Mouse (Mus musculus) midbrain, embryonic 11.5 days (tissue): Measurements from ENCODE around the gene Emp3. TPM values are rescaled to one million over a fixed set of nuclear protein-coding genes. Genes with fewer than 3 reads are reported as not detected.
"Not testable (repeated sequence)": the region's sequence is repeated elsewhere in the genome, so short reads cannot be mapped to it uniquely, and the experiment has no call there.

Source experiments
- ATAC-seq: fragments of 200-750 bp; cut with Nextera tagmentation; 2 replicates; pipeline ENCODE4 v1.8.0; 2017; ENCODE audit warnings: moderate TSS enrichment, moderate library complexity; ENCODE audit not compliant: low FRiP score
- DNase-seq: peaks from one replicate; pipeline ENCODE4 v3.0.0; 2015; ENCODE audit warnings: low spot score; ENCODE audit errors: missing footprints
- H3K27ac ChIP-seq: fragments of 300-500 bp; sonication (generic); 2 replicates; pipeline ENCODE4 v1.5.1; 2014; ENCODE audit warnings: low read depth, low read length
- H3K27me3 ChIP-seq: fragments of 300-500 bp; sonication (generic); 2 replicates; pipeline ENCODE4 v1.6.1; 2014; ENCODE audit warnings: mild to moderate bottlenecking, low read length, moderate library complexity, mixed read lengths; ENCODE audit not compliant: control insufficient read depth, insufficient read depth
- H3K36me3 ChIP-seq: fragments of 300-500 bp; sonication (generic); 2 replicates; pipeline ENCODE4 v1.6.1; 2014; ENCODE audit warnings: mild to moderate bottlenecking, low read length, moderate library complexity, mixed read lengths; ENCODE audit not compliant: control insufficient read depth, insufficient read depth
- H3K4me1 ChIP-seq: fragments of 300-500 bp; sonication (generic); 2 replicates; pipeline ENCODE4 v1.6.1; 2014; ENCODE audit warnings: low read length; ENCODE audit not compliant: control insufficient read depth, insufficient read depth
- H3K4me2 ChIP-seq: fragments of 300-500 bp; sonication (generic); 2 replicates; pipeline ENCODE4 v1.6.1; 2014; ENCODE audit warnings: mild to moderate bottlenecking, moderate library complexity
- H3K4me3 ChIP-seq: fragments of 300-500 bp; sonication (generic); 2 replicates; pipeline ENCODE4 v1.5.1; 2014; ENCODE audit warnings: low read depth, low read length
- H3K9ac ChIP-seq: fragments of 300-500 bp; sonication (generic); 2 replicates; pipeline ENCODE4 v1.6.1; 2014; ENCODE audit warnings: low read length
- H3K9me3 ChIP-seq: fragments of 300-500 bp; sonication (generic); 2 replicates; pipeline ENCODE4 v1.6.1; 2016; ENCODE audit warnings: low read length; ENCODE audit not compliant: control insufficient read depth
- WGBS: fragments of 180-500 bp; shearing (Covaris S2); extraction: QIAGEN DNeasy Blood & Tissue Kit; methylation state at CpG from one replicate; pipeline ENCODE4 v1.1.7; 2014; 5-methylcytosine and 5-hydroxymethylcytosine counted together
- polyA plus RNA-seq: library from polyadenylated mRNA; unstranded; fragments of >200 nt; fragmentation: Nextera tagmentation; extraction: Ambion mirVana; gene quantifications from 2 replicates; pipeline ENCODE4 v1.2.1, GENCODE M21; 2014

Gene Emp3
- polyA plus RNA-seq, 1 experiment from 2014 or later = 27.2 TPM

DNA sequence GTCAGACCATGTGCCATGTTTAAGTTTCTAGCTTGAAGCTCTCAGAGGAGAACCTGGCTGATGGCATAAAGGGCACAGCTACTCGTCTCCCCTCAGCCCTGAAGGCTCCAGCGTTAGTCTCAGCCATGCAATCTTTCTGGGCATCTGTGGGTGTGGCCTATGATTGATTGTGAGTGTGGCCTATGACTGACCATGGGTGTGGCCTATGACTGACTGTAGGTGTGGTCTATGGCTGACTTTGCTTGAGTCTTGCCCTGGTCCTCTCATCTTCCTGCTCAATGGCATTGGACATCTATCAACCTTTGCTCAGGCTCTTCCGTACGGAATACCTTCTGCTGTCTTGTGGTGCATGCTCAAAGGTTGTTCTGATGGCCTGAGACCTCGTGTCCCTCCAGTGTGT, 19.6 kb downstream of the Emp3 start:
- H3K4me3 ChIP-seq = no peak overlapping the region
- no peaks in the 10 kb centered on the region for H3K36me3 ChIP-seq
- no peak for DNase-seq
- no peak overlapping the region for H3K4me2 ChIP-seq
- H3K27me3 ChIP-seq = no peaks in the 10 kb centered on the region
- peaks cover 10% of the 10 kb centered on the region; the same call in 1 of the 2 replicates for H3K4me1 ChIP-seq
- H3K9me3 ChIP-seq = no peaks in the 10 kb centered on the region
- WGBS = 61% methylated on average over 5 of the region's 5 CpGs
- no peak overlapping the region for H3K27ac ChIP-seq
- H3K9ac ChIP-seq = no peak overlapping the region
- no peak for ATAC-seq

DNA sequence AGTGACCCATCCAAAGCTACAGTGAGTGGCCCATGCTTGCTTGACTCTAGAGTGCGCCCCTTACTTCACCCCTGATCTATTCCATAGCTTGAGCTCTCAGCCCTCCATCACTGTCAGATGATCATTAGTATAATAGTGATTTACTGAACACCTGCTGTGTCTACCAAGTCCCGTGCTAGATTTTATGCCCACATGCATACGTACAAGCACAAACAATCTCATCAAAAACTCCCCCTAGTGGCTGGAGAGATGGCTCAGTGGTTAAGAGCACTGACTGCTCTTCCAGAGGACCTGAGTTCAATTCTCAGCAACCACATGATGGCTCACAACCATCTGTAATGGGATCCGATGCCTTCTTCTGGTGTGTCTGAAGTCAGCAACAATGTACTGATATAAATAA, 23.1 kb downstream of the Emp3 start:
- H3K9me3 ChIP-seq, H3K4me3 ChIP-seq, H3K27me3 ChIP-seq, H3K36me3 ChIP-seq, H3K4me1 ChIP-seq, ATAC-seq, DNase-seq, H3K9ac ChIP-seq, H3K4me2 ChIP-seq, H3K27ac ChIP-seq: not testable (repeated sequence)
- 64% methylated on average over 4 of the region's 4 CpGs for WGBS

DNA sequence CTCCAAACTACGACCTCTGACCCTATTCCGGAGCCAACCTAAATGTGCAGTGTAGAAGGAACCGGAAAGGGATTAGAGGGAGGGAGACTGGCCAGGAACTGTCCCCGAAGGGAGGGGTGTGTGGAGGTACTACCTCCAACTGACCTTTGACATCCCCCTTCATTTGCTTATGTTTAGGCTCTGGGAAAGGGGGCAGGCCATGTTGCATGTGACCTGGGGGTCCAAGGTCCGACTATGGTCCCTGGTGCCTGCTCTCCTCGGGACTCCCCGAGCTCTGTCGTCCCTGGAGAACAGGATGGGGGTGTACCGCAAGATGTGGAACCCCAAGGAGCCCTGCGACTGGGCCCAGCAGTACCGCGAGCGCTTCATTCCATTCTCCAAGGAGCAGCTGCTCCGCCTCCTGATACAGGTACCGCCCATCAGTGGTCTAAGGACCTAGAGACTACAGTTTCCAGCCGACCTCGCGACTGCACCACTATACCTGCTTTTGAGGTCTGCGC, 23.9 kb downstream of the Emp3 start:
- Histone ChIP-seq H3K4me3 (peak overlapping the region; percentile 38), H3K4me2 (peak overlapping the region; percentile 70), H3K9ac (peak overlapping the region; percentile 65), H3K27ac (peak overlapping the region; percentile 15; the same call in 1 of the 2 replicates), H3K9me3 (no peaks in the 10 kb centered on the region), H3K27me3 (no peaks in the 10 kb centered on the region), H3K36me3 (no peaks in the 10 kb centered on the region), H3K4me1 (peaks cover 10% of the 10 kb centered on the region; the same call in 1 of the 2 replicates)
- ATAC-seq = peak; percentile 73
- WGBS = 1% methylated on average over 19 of the region's 19 CpGs
- DNase-seq = peak; percentile 92

DNA sequence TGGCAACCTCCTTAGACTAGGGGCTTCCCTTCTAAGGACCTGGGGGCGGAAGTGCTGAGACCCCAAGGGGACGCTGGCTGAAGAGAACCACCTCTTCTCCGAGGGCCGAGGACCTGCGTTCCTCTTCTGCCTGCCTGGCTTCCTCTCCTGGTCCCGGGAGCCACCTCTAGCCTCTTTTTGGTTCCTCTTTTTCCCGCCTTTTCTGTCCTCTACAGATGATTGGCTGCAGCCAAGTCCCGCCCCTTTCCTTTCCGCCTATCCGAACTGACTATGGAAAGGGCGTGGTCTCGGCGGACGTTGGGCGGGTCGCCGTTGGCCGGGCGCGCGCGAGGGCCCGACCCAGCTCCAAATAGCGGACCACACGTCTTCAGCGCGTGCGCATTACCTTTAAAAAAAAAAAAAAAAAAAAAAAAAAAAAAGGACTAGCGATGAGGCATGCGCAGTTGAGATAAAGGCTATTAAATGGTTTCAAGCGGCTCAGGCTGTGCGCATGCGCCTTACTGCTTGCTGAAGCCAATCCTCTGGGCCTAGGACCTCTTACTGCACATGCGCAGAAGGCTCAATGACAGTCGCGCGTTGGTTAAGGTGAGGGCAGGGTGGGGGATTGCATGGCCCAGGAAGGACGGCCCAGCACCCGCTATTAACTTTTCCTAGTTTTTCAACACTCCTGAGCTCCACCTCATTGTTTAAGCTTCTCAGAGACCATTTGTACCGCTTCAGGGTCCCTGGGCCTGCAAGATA, 24.5 kb downstream of the Emp3 start, which contains the start of the genes Syngr4 and Tmem143:
Syngr4 (minus strand) TSS at position 198 of the 741 bp plus-strand sequence.
Tmem143 (plus strand) TSS at position 425 of the 741 bp plus-strand sequence.
- ATAC-seq = peak; percentile 90
- H3K27ac ChIP-seq = peak within 1 kb of the TSS; percentile 15; the same call in 1 of the 2 replicates
- no peaks in the 10 kb centered on the region for H3K27me3 ChIP-seq
- H3K36me3 ChIP-seq = no peaks in the 10 kb centered on the region
- H3K9ac ChIP-seq = peak within 1 kb of the TSS; percentile 65
- H3K9me3 ChIP-seq = no peaks in the 10 kb centered on the region
- under 1% methylated on average over 40 of the region's 40 CpGs for WGBS
- peak; percentile 99 for DNase-seq
- peaks cover 10% of the 10 kb centered on the region; the same call in 1 of the 2 replicates for H3K4me1 ChIP-seq
- H3K4me2 ChIP-seq = peak within 1 kb of the TSS; percentile 70
- H3K4me3 ChIP-seq = peak within 1 kb of the TSS; percentile 38

DNA sequence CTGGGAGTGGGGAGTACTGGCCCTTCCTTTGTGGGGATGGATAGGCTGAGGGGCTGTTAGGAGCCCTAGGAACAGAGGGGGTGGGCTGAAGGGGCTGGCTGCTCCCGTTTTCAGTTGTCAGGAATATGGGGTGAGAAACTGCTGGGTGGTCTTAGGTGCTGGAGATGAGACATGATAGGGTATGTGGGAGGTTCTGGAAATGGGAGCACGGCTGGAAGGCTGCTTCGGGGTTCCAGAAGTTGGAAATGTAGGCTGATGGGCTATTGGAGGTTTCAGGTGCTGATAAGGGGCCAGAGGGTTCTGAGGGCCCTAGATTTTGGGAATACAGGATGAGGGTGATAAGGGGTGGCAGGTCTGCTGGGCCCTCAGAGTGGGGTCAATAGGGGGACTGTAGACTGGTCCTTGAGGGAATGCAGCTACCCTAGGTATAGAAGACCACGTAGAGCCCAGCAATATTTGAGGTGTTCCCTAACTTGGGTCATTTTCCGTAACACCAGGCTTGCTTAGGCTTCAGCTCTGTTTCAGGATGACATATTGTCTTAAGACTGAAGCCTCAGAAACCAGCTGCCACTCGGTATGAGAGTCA, 25.2 kb downstream of the Emp3 start:
- DNase-seq = no peak
- H3K27ac ChIP-seq = no peak overlapping the region
- H3K4me1 ChIP-seq = peaks cover 10% of the 10 kb centered on the region; the same call in 1 of the 2 replicates
- peak; percentile 38 for ATAC-seq
- no peak overlapping the region for H3K9ac ChIP-seq
- peak overlapping the region; percentile 26; the same call in 1 of the 2 replicates for H3K4me2 ChIP-seq
- H3K36me3 ChIP-seq = no peaks in the 10 kb centered on the region
- no peaks in the 10 kb centered on the region for H3K9me3 ChIP-seq
- 80% methylated on average over 6 of the region's 6 CpGs for WGBS
- H3K4me3 ChIP-seq = 0 out of 2 replicates have a peak overlapping the region, but pooled peaks have one; percentile 38
- H3K27me3 ChIP-seq = no peaks in the 10 kb centered on the region

DNA sequence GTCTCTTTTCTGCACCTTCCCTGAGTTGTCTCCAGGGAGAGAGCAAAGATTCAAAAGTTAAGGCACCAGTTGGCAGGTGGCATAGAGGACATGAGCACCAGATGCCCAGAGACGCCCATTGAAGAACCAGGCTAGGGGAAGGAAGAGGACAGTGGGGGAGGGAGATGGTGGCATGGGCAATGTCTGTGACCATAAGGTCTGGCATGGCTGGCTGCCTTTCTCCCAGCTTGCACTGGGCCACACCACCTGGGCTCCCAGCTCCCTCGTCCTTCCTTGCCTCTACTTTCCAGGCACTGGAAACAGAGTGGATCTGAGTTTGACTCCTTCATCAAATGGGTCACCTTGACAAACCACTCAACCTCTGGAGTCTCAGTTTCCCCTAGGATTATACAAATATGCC, 28.6 kb downstream of the Emp3 start:
- Histone ChIP-seq H3K4me1 (peaks cover 6% of the 10 kb centered on the region; the same call in 1 of the 2 replicates), H3K36me3 (no peaks in the 10 kb centered on the region), H3K4me2 (no peak overlapping the region), H3K9me3 (no peaks in the 10 kb centered on the region), H3K4me3 (no peak overlapping the region), H3K27ac (no peak overlapping the region), H3K27me3 (no peaks in the 10 kb centered on the region), H3K9ac (no peak overlapping the region)
- no peak for ATAC-seq
- no peak for DNase-seq
- WGBS = 77% methylated on average over 2 of the region's 2 CpGs

DNA sequence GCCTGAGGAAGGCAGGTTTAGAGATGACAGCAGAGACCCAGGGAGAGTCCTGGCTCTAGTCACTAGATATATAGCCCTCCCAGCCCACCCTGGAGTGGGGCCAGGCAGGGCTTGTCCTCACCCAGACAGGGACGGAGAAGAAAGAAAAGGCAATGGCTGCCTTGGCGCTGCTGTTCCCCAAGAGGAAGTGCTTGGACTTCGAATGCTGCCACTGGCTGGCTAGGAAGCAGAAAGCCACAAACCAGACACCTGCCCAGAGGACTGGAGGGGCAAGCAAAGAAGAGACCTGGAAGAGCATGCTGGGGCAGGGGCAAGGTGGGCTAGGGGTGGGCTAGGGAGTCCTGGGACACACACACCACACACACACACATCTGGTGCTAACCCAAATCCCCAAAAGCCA, 34.0 kb downstream of the Emp3 start:
- DNase-seq (no peak), ATAC-seq (no peak)
- H3K9me3 ChIP-seq = no peaks in the 10 kb centered on the region
- no peaks in the 10 kb centered on the region for H3K27me3 ChIP-seq
- H3K4me3 ChIP-seq = no peak overlapping the region
- no peak overlapping the region for H3K27ac ChIP-seq
- no peak overlapping the region for H3K9ac ChIP-seq
- H3K4me1 ChIP-seq = no peaks in the 10 kb centered on the region
- peaks cover 11% of the 10 kb centered on the region; the same call in 1 of the 2 replicates for H3K36me3 ChIP-seq
- H3K4me2 ChIP-seq = no peak overlapping the region
- 66% methylated on average over 3 of the region's 3 CpGs for WGBS

DNA sequence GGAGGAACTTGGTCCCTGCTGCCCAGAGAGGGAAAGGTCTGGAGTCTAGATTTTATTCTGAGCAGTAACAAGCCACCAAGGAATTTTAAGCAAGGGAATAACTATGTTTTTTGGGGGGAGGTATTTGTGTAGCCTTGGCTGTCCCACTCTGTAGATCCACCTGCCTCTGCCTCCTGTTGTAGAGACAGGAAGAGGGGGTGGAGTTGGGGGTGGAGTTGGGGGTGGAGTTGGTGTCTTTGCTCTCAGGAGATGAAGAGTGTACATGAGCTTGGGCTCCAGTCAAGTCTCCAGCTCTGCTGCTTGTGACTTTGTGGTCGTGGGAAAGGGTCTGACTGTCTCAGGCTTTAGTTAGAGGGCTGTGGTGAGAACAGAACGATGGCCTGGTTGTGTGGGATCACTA, 40.2 kb downstream of the Emp3 start:
- H3K9me3 ChIP-seq = no peaks in the 10 kb centered on the region
- no peak overlapping the region for H3K9ac ChIP-seq
- 97% methylated on average over 2 of the region's 2 CpGs for whole genome bisulfite sequencing
- no peak overlapping the region for H3K4me3 ChIP-seq
- H3K36me3 ChIP-seq = peaks cover 27% of the 10 kb centered on the region
- no peak for ATAC-seq
- no peaks in the 10 kb centered on the region for H3K27me3 ChIP-seq
- no peak overlapping the region for H3K4me2 ChIP-seq
- H3K27ac ChIP-seq = no peak overlapping the region
- no peaks in the 10 kb centered on the region for H3K4me1 ChIP-seq
- DNase-seq = no peak

DNA sequence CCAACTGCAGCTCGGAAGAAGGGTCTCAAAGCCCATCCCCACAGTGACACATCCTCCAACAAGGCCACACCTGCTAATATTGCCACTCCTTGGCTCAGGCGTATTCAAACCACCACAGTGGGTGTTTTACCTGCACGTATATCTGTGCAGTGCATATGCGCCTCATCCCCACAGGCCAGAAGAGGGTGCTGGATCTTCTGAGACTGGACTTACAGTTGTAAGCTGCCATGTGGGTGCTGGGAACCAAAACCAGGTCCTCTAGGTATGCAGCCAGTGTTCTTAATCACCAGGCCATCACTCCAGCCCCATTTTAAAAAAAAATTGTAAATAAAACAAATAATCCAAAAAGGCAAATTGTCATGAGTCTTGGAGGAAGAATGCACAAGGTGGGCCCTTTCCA, 40.7 kb downstream of the Emp3 start:
- H3K4me2 ChIP-seq = no peak overlapping the region
- no peaks in the 10 kb centered on the region for H3K27me3 ChIP-seq
- peaks cover 29% of the 10 kb centered on the region for H3K36me3 ChIP-seq
- no peak overlapping the region for H3K9ac ChIP-seq
- whole genome bisulfite sequencing = 98% methylated on average over 4 of the region's 4 CpGs
- H3K27ac ChIP-seq = no peak overlapping the region
- ATAC-seq (no peak), DNase-seq (no peak)
- H3K4me1 ChIP-seq = no peaks in the 10 kb centered on the region
- no peak overlapping the region for H3K4me3 ChIP-seq
- H3K9me3 ChIP-seq = no peaks in the 10 kb centered on the region
